Mouse (Mus musculus): ENCODE data around the gene Rpl22l1.

- TF ChIP-seq CTCF (IDR thresholded peaks at IDR 0.05; ENCODE audit: low read depth, low read length) (no peak), POLR2A (IDR thresholded peaks at IDR 0.05; ENCODE audit: extremely low read depth, insufficient read depth, low read length) (peak; percentile 97)
Observed at GRCm38 (mm10) chr3:28805301-28806097, at the start of gene Rpl22l1.

Measured in liver, adult 2 months (tissue).